Comparison of ENCODE assay signal across 12 mouse cellular contexts in genomic region chr1:80676004-80676673, GRCm38 (mm10).
"Had no signal": no experiment of that assay in that cellular context is flagged by ENCODE, and none has a peak within 500 bp of the region (broad histone marks: within the 10 kb centered on the region; RNA-seq: fewer than 3 reads in every experiment).

No protein-coding gene starts in this region.

- H3K9ac ChIP-seq: kidney, embryonic 15.5 days; liver, embryonic 13.5 days had no signal

- H3K4me3 ChIP-seq: kidney, embryonic 15.5 days; left cerebral cortex, adult 2 months; liver, embryonic 13.5 days had no signal

- H3K4me2 ChIP-seq: kidney, embryonic 15.5 days; liver, embryonic 13.5 days; midbrain, embryonic 11.5 days had no signal

- H3K36me3 ChIP-seq: kidney, embryonic 15.5 days; liver, embryonic 13.5 days had no signal

- DNase-seq: kidney, postnatal 10 days; layer of hippocampus, postnatal 36 days; liver, embryonic 13.5 days; lung, adult 2 months; lung, postnatal 14 days; lung, postnatal 4 days; midbrain, embryonic 14.5 days; thymus, adult 2 months; thymus, postnatal 25 days had no signal

- H3K4me1 ChIP-seq: kidney, embryonic 15.5 days; liver, embryonic 13.5 days had no signal

- H3K9me3 ChIP-seq: kidney, embryonic 15.5 days; liver, embryonic 13.5 days had no signal

- H3K27ac ChIP-seq: kidney, embryonic 15.5 days; left cerebral cortex, adult 2 months; liver, embryonic 13.5 days had no signal

- H3K27me3 ChIP-seq: kidney, embryonic 15.5 days; liver, embryonic 13.5 days had no signal
